Mouse (Mus musculus) kidney, embryonic 16.5 days (tissue): Measurements from ENCODE around the gene Muc1. TPM values are rescaled to one million over a fixed set of nuclear protein-coding genes. Genes with fewer than 3 reads are reported as not detected.
A peak's percentile ranks its signal among the peaks of the same experiment; 100 is the strongest.

ENCODE experiments used
- ATAC-seq: fragments of 200-750 bp; cut with Nextera tagmentation; 2 replicates; pipeline ENCODE4 v1.8.0; 2017; ENCODE audit warnings: moderate TSS enrichment; ENCODE audit not compliant: low FRiP score, low TSS enrichment
- H3K27ac ChIP-seq: fragments of 300-500 bp; sonication (generic); 2 replicates; pipeline ENCODE4 v1.5.1; 2014; ENCODE audit warnings: low read length
- H3K27me3 ChIP-seq: fragments of 300-500 bp; sonication (generic); 2 replicates; pipeline ENCODE4 v1.6.1; 2014; ENCODE audit warnings: low read length, control low read depth, mixed read lengths; ENCODE audit not compliant: insufficient read depth
- H3K36me3 ChIP-seq: fragments of 300-500 bp; sonication (generic); 2 replicates; pipeline ENCODE4 v1.6.1; 2014; ENCODE audit warnings: low read length, control low read depth, mixed read lengths; ENCODE audit not compliant: insufficient read depth
- H3K4me1 ChIP-seq: fragments of 300-500 bp; sonication (generic); 2 replicates; pipeline ENCODE4 v1.6.1; 2014; ENCODE audit warnings: low read length, control low read depth, mixed read lengths; ENCODE audit not compliant: insufficient read depth
- H3K4me2 ChIP-seq: fragments of 300-500 bp; sonication (generic); replicated peaks from 2 replicates; pipeline ENCODE4 v1.6.1; 2014; ENCODE audit warnings: low read depth, low read length
- H3K4me3 ChIP-seq: fragments of 300-500 bp; sonication (generic); 2 replicates; pipeline ENCODE4 v1.5.1; 2014; ENCODE audit warnings: mild to moderate bottlenecking, low read length
- H3K9ac ChIP-seq: fragments of 300-500 bp; sonication (generic); replicated peaks from 2 replicates; pipeline ENCODE4 v1.6.1; 2014; ENCODE audit warnings: low read length
- H3K9me3 ChIP-seq: fragments of 300-500 bp; sonication (generic); 2 replicates; pipeline ENCODE4 v1.6.1; 2016; ENCODE audit warnings: low read length, control low read depth
- WGBS: fragments of 180-500 bp; shearing (Covaris S2); extraction: QIAGEN DNeasy Blood & Tissue Kit; methylation state at CpG from one replicate; pipeline ENCODE4 v1.1.7; 2014; 5-methylcytosine and 5-hydroxymethylcytosine counted together
- polyA plus RNA-seq: library from polyadenylated mRNA; unstranded; fragments of >200 nt; fragmentation: Nextera tagmentation; extraction: Ambion mirVana; gene quantifications from 2 replicates; pipeline ENCODE4 v1.2.1, GENCODE M21; 2015

The Muc1 gene
- polyA plus RNA-seq, 1 experiment from 2014 or later, result 23.6 TPM

GRCm38 (mm10) chr3:89243609-89244008, 14.8 kb downstream of the Muc1 start:
- no peaks in the 10 kb centered on the region for H3K9me3 ChIP-seq
- H3K36me3 ChIP-seq, result 0 out of 2 replicates have a peak, but pooled peaks cover 2% of the 10 kb centered on the region
- peak overlapping the region; percentile 92 for H3K4me2 ChIP-seq
- ATAC-seq, result peak; percentile 59
- H3K9ac ChIP-seq, result 0 out of 2 replicates have a peak overlapping the region, but pooled peaks have one; percentile 26
- 12% methylated on average over 14 of the region's 14 CpGs for WGBS
- H3K4me3 ChIP-seq, result peak overlapping the region; percentile 89
- H3K4me1 ChIP-seq, result peaks cover 43% of the 10 kb centered on the region
- H3K27me3 ChIP-seq, result peaks cover 7% of the 10 kb centered on the region; the same call in 1 of the 2 replicates
- peak overlapping the region; percentile 43; the same call in 1 of the 2 replicates for H3K27ac ChIP-seq

GRCm38 (mm10) chr3:89244158-89244981, 15.5 kb downstream of the Muc1 start:
- peak overlapping the region; percentile 89 for H3K4me3 ChIP-seq
- no peaks in the 10 kb centered on the region for H3K9me3 ChIP-seq
- H3K27me3 ChIP-seq, result peaks cover 7% of the 10 kb centered on the region; the same call in 1 of the 2 replicates
- H3K36me3 ChIP-seq, result peaks cover 7% of the 10 kb centered on the region; the same call in 1 of the 2 replicates
- 10% methylated on average over 25 of the region's 25 CpGs for WGBS
- peak overlapping the region; percentile 65 for H3K9ac ChIP-seq
- peaks cover 43% of the 10 kb centered on the region for H3K4me1 ChIP-seq
- peak overlapping the region; percentile 92 for H3K4me2 ChIP-seq
- peak overlapping the region; percentile 65 for H3K27ac ChIP-seq
- ATAC-seq, result peak; percentile 6; the same call in 1 of the 2 replicates

- no peaks in the 10 kb centered on the region for H3K9me3 ChIP-seq
- peaks cover 43% of the 10 kb centered on the region for H3K4me1 ChIP-seq
- H3K9ac ChIP-seq, result peak overlapping the region; percentile 65
- peak overlapping the region; percentile 92 for H3K4me2 ChIP-seq
- peak overlapping the region; percentile 89 for H3K4me3 ChIP-seq
- WGBS, result under 1% methylated on average over 23 of the region's 26 CpGs
- H3K27ac ChIP-seq, result peak overlapping the region; percentile 65; the same call in 1 of the 2 replicates
- H3K27me3 ChIP-seq, result peaks cover 7% of the 10 kb centered on the region; the same call in 1 of the 2 replicates
- peaks cover 10% of the 10 kb centered on the region; the same call in 1 of the 2 replicates for H3K36me3 ChIP-seq
- ATAC-seq, result 0 out of 2 replicates have a peak, but pooled peaks have one; percentile 5
These were observed 16.3 kb downstream of the Muc1 start for GRCm38 (mm10) chr3:89244982-89245687.

GRCm38 (mm10) chr3:89245688-89246171, 16.9 kb downstream of the Muc1 start, which contains the start of gene Krtcap2:
Krtcap2 (plus strand) TSS chr3:89245966.
- peaks cover 10% of the 10 kb centered on the region; the same call in 1 of the 2 replicates for H3K36me3 ChIP-seq
- ATAC-seq, result 0 out of 2 replicates have a peak, but pooled peaks have one; percentile 3
- H3K9ac ChIP-seq, result peak within 1 kb of the TSS; percentile 86
- peak within 1 kb of the TSS; percentile 89 for H3K4me3 ChIP-seq
- 3% methylated on average over 20 of the region's 20 CpGs for WGBS
- H3K4me1 ChIP-seq, result peaks cover 47% of the 10 kb centered on the region
- peak within 1 kb of the TSS; percentile 92 for H3K4me2 ChIP-seq
- H3K9me3 ChIP-seq, result no peaks in the 10 kb centered on the region
- H3K27ac ChIP-seq, result peak within 1 kb of the TSS; percentile 84
- H3K27me3 ChIP-seq, result peaks cover 7% of the 10 kb centered on the region; the same call in 1 of the 2 replicates

GRCm38 (mm10) chr3:89246261-89247100, 17.6 kb downstream of the Muc1 start, which contains the start of gene Trim46:
Trim46 (minus strand) TSS chr3:89246309.
- under 1% methylated on average over 42 of the region's 42 CpGs for WGBS

DNA sequence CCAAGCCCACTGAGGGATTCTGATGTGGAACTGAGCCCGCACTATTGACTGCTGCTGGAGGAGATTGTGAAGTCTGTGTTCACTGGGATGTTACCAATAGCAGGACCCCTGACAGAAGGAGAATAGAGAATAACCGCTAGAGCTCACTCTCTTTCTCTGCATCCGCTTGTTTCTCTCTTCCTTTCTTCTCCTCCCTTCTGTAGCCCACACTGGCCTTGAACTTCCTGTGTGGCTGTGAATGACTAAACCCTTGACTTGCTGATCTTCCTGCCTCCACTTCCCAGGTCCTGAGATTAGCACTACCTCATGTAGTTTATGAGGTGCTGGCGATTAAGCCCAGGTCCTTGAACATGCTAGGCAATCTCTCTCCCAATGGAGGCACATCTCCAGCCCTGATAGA, 18.6 kb downstream of the Muc1 start:
- Histone ChIP-seq H3K4me2 (peak overlapping the region; percentile 92), H3K9ac (peak overlapping the region; percentile 86)
- 75% methylated on average over 4 of the region's 4 CpGs for WGBS

More at GRCm38 (mm10) chr3:89246261-89247100, 17.6 kb downstream of the Muc1 start, which contains the start of gene Trim46:
- peak within 1 kb of the TSS; percentile 92 for H3K4me2 ChIP-seq
- no peaks in the 10 kb centered on the region for H3K9me3 ChIP-seq
- peaks cover 10% of the 10 kb centered on the region; the same call in 1 of the 2 replicates for H3K36me3 ChIP-seq
- peaks cover 7% of the 10 kb centered on the region; the same call in 1 of the 2 replicates for H3K27me3 ChIP-seq
- peaks cover 53% of the 10 kb centered on the region for H3K4me1 ChIP-seq
- peak within 1 kb of the TSS; percentile 89 for H3K4me3 ChIP-seq
- H3K9ac ChIP-seq, result peak within 1 kb of the TSS; percentile 86
- peak within 1 kb of the TSS; percentile 84 for H3K27ac ChIP-seq
- ATAC-seq, result peak; percentile 59

DNA sequence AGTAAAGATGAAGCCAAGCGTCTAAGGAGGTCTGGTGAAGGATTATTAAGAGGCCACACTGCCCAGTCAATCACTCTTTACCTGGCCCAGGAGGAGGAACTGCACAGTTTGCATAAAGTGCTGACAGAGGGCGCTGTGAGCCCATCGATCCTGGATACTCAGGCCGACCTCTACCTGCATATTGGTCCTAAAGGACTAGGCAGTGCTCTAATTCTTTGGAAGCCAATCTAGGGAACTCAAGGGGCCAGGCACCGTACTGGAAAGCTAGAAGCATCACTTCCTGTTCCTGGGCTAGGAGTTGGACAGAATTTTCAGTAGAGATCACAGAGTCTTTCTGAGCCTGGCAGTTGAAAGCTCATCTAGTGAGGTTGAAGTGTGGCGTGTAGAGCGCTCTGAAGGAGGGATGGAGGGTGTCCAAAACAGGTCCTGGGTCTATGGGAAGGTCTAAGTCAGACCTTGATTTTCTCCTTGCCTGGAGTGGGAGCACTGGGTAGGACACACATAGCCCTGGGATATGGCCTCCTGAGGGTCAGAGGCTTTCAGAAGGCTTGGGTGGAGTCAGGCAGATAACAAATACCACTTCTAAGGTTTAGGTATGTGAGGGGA, 21.7 kb downstream of the Muc1 start:
- Histone ChIP-seq H3K4me3 (no peak overlapping the region), H3K9ac (no peak overlapping the region), H3K36me3 (peaks cover 10% of the 10 kb centered on the region; the same call in 1 of the 2 replicates), H3K4me2 (no peak overlapping the region), H3K27me3 (no peaks in the 10 kb centered on the region), H3K9me3 (no peaks in the 10 kb centered on the region), H3K27ac (peak overlapping the region; percentile 52; the same call in 1 of the 2 replicates), H3K4me1 (peaks cover 31% of the 10 kb centered on the region)
- 0 out of 2 replicates have a peak, but pooled peaks have one; percentile 3 for ATAC-seq
- 16% methylated on average over 7 of the region's 7 CpGs for WGBS

More for the DNA sequence above, 18.6 kb downstream of the Muc1 start:
- Histone ChIP-seq H3K9me3 (no peaks in the 10 kb centered on the region), H3K4me1 (peaks cover 59% of the 10 kb centered on the region), H3K4me3 (peak overlapping the region; percentile 89), H3K36me3 (peaks cover 10% of the 10 kb centered on the region; the same call in 1 of the 2 replicates), H3K27ac (no peak overlapping the region), H3K27me3 (peaks cover 7% of the 10 kb centered on the region; the same call in 1 of the 2 replicates)
- ATAC-seq, result no peak

DNA sequence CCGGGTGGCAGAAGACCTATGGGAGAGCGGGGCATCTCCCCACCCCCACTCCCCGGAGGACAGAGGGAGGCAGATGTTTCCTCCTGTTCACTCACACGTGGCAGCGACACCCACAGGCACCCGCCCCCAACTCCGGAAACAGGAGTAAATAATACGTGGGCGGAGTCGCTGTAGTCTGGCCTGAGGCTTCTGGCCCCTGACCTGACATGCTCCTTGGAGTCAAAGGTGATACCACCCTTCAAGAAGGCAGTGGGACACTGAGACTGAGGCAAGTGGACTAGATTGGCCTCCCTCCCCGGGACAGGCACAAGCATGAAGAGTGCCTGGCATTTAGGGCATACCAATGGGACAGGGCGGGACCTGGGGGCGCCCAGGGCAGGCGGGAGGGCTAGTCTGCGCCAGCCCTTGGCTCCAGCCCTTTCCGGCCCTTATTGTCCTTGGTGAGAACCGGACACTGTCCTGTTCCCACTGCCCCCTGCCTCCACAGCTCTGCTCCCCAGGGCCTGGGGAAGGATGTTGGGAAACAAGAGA, 22.6 kb downstream of the Muc1 start:
- WGBS, result under 1% methylated on average over 17 of the region's 17 CpGs
- ATAC-seq, result peak; percentile 67
- Histone ChIP-seq H3K4me3 (no peak overlapping the region), H3K36me3 (peaks cover 10% of the 10 kb centered on the region; the same call in 1 of the 2 replicates), H3K9me3 (no peaks in the 10 kb centered on the region), H3K27me3 (no peaks in the 10 kb centered on the region), H3K9ac (no peak overlapping the region; the same call in 1 of the 2 replicates), H3K4me1 (peaks cover 25% of the 10 kb centered on the region), H3K4me2 (peak overlapping the region; percentile 45), H3K27ac (peak overlapping the region; percentile 59)
